Mouse (Mus musculus) monocyte, adult 59 days (primary cell): ENCODE results near the gene Fbxo24. TPM values are rescaled to one million over a fixed set of nuclear protein-coding genes. Genes with fewer than 3 reads are reported as not detected.

Source experiments
- total RNA-seq, 2 experiments: library from RNA; stranded (reverse); gene quantifications; one replicate each; pipeline ENCODE4 v1.2.4; 2023

Gene Fbxo24
- total RNA-seq, result not detected

DNA sequence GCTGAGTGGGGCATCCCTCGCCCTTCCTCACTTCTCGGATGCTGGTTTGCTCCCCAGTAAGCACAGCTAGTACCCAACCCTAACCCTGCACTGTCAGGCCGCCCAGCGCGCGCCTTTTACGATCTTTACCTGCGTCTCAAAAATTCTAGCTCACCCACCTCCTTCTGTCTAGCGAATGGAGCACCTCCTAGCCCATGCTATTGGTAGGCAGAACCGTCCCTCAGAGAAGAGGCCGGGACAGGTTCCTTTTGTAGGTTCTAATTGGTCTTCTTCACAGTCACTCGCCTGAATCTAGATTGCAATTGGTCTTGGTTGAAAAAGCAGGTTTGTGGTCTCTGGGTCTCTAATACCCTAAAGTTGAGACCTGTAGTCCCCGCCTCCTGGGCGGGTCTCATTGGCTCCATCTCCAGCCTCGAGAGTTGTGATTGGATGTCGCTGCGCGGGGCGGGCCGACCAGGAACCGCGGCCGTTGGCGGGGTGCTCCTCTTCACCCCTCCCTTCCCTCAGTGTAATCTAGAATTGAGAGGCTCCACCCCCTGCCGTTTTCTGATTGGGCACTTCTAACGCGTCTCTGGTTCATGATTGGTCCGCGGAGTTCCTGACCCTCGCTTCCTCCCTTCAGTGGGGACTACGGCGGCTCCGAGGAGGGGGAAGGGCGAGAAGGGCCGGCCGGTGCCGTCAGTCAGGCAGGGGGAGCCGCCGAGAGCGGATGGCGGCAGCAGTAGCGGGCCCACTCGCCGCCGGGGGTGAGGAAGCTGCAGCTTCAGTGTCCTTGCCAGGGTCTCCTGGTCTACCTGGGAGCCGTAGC lies at the start of gene Fbxo24, which contains the start of the genes Lrch4 and Gm20605:
Gene Fbxo24, minus strand, starts transcription at position 505 of the 808 bp plus-strand sequence.
Gene Lrch4, plus strand, starts transcription at position 624 of the 808 bp plus-strand sequence.
Gene Gm20605, plus strand, starts transcription at position 678 of the 808 bp plus-strand sequence.

GRCm38 (mm10) chr5:137645652-137646091 lies 16.9 kb upstream of the Fbxo24 start, which contains the start of gene Irs3:
TSS of gene Irs3 (minus strand) at chr5:137645714.

GRCm38 (mm10) chr5:137641054-137641453 lies 12.3 kb upstream of the Fbxo24 start, which contains the start of gene Sap25:
TSS of gene Sap25 (plus strand) at chr5:137641334.

GRCm38 (mm10) chr5:137613550-137613949 lies 15.3 kb downstream of the Fbxo24 start, which contains the start of gene Pcolce:
TSS of gene Pcolce (minus strand) at chr5:137613784.

GRCm38 (mm10) chr5:137600619-137601364 lies 28.0 kb downstream of the Fbxo24 start, which contains the start of gene Mospd3:
TSS of gene Mospd3 (minus strand) at chr5:137601058.

DNA sequence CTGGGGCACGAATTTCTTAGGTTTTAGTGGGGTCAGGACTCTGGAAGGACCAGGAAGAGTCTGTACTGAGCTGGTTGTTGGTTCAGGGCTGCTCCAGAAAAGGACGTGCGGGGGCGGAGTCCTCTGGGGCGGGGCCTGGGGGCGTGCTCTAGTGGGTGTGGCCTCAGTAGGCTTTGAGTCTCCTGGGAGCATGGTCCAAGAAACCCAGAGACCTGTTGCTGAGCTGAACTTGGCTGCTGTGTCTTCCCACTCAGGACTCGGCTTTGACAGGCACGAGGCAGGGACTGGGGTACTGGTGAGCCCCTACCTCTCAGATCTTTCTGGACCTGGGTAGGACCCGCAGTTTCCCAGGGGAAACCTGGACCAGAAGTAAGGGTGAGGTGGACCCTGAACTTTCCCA lies 59.1 kb downstream of the Fbxo24 start, which contains the start of gene Tfr2:
Gene Tfr2, plus strand, starts transcription at position 176 of the 400 bp plus-strand sequence.

Other genes with a start within 250 kb of the Fbxo24 start
- gene Zan, start 151.9 kb downstream of the Fbxo24 start, total RNA-seq, result under 1 TPM in 1 of 2 experiments, not detected in 1; 0.03 TPM
- 10 to 100 TPM; 20.8 to 21.6 TPM for gene Pop7, start 126.5 kb downstream of the Fbxo24 start, total RNA-seq
- 10 to 100 TPM; 55.2 to 70.1 TPM for gene Gigyf1, start 110.5 kb downstream of the Fbxo24 start, total RNA-seq
- not detected for gene Epo, start 95.8 kb downstream of the Fbxo24 start, total RNA-seq
- gene Gnb2, start 95.5 kb downstream of the Fbxo24 start, total RNA-seq, result 1,000 to 10,000 TPM; 1,007 to 1,026 TPM
- not detected for gene Actl6b, start 75.5 kb downstream of the Fbxo24 start, total RNA-seq
- gene Tfr2, start 59.2 kb downstream of the Fbxo24 start, total RNA-seq, result not detected
- 10 to 100 TPM; 44.1 to 47.4 TPM for gene Mospd3, start 27.9 kb downstream of the Fbxo24 start, total RNA-seq
- gene Pcolce, start 15.2 kb downstream of the Fbxo24 start, total RNA-seq, result 1 to 10 TPM in 1 of 2 experiments, under 1 TPM in 1; 0.70 to 1.3 TPM
- 100 to 1,000 TPM; 230 to 264 TPM for gene Lrch4, start 119 bp upstream of the Fbxo24 start, total RNA-seq
- gene Gm20605, start 173 bp upstream of the Fbxo24 start, total RNA-seq, result 10 to 100 TPM; 46.8 to 54.6 TPM
- 10 to 100 TPM; 82.6 to 84.7 TPM for gene Sap25, start 12.3 kb upstream of the Fbxo24 start, total RNA-seq
- gene Irs3, start 16.7 kb upstream of the Fbxo24 start, total RNA-seq, result not detected
- gene Agfg2, start 55.7 kb upstream of the Fbxo24 start, total RNA-seq, result 10 to 100 TPM; 19.8 to 21.9 TPM
- 1 to 10 TPM in 1 of 2 experiments, under 1 TPM in 1; 0.94 to 1.2 TPM for gene Nyap1, start 112.6 kb upstream of the Fbxo24 start, total RNA-seq
- 100 to 1,000 TPM; 192 to 213 TPM for gene Tsc22d4, start 116.7 kb upstream of the Fbxo24 start, total RNA-seq
- 10 to 100 TPM; 19.3 to 22.4 TPM for gene Ppp1r35, start 149.8 kb upstream of the Fbxo24 start, total RNA-seq
- 10 to 100 TPM; 45.3 to 50.6 TPM for gene Mepce, start 158.7 kb upstream of the Fbxo24 start, total RNA-seq
- 1 to 10 TPM; 3.7 to 5.0 TPM for gene Zcwpw1, start 158.8 kb upstream of the Fbxo24 start, total RNA-seq
- gene Pilra, start 207.3 kb upstream of the Fbxo24 start, total RNA-seq, result 100 to 1,000 TPM; 435 to 464 TPM
- gene Pilrb1, start 229.1 kb upstream of the Fbxo24 start, total RNA-seq, result 100 to 1,000 TPM; 320 to 398 TPM
- 100 to 1,000 TPM; 304 to 357 TPM for gene Pilrb2, start 242.8 kb upstream of the Fbxo24 start, total RNA-seq